Mouse (Mus musculus) hindbrain, embryonic 12.5 days (tissue): Measurements from ENCODE around the gene Prdm4. TPM values are rescaled to one million over a fixed set of nuclear protein-coding genes. Genes with fewer than 3 reads are reported as not detected.
A peak's percentile ranks its signal among the peaks of the same experiment; 100 is the strongest.

Experiments used
- ATAC-seq: fragments of 200-750 bp; cut with Nextera tagmentation; 2 replicates; pipeline ENCODE4 v1.8.0; 2017; ENCODE audit warnings: moderate TSS enrichment; ENCODE audit not compliant: low FRiP score
- H3K27ac ChIP-seq: fragments of 300-500 bp; sonication (generic); 2 replicates; pipeline ENCODE4 v1.5.1; 2016; ENCODE audit warnings: mild to moderate bottlenecking
- H3K27me3 ChIP-seq: fragments of 300-500 bp; sonication (generic); 2 replicates; pipeline ENCODE4 v1.6.1; 2016; ENCODE audit warnings: mild to moderate bottlenecking
- H3K36me3 ChIP-seq: fragments of 300-500 bp; sonication (generic); 2 replicates; pipeline ENCODE4 v1.6.1; 2016; ENCODE audit warnings: mild to moderate bottlenecking
- H3K4me1 ChIP-seq: fragments of 300-500 bp; sonication (generic); 2 replicates; pipeline ENCODE4 v1.6.1; 2016
- H3K4me2 ChIP-seq: fragments of 300-500 bp; sonication (generic); replicated peaks from 2 replicates; pipeline ENCODE4 v1.6.1; 2016; ENCODE audit warnings: mild to moderate bottlenecking
- H3K4me3 ChIP-seq: fragments of 300-500 bp; sonication (generic); 2 replicates; pipeline ENCODE4 v1.5.1; 2016; ENCODE audit warnings: mild to moderate bottlenecking
- H3K9ac ChIP-seq: fragments of 300-500 bp; sonication (generic); 2 replicates; pipeline ENCODE4 v1.6.1; 2016; ENCODE audit warnings: mild to moderate bottlenecking, moderate library complexity
- H3K9me3 ChIP-seq: fragments of 300-500 bp; sonication (generic); replicated peaks from 2 replicates; pipeline ENCODE4 v1.6.1; 2016; ENCODE audit warnings: mild to moderate bottlenecking
- WGBS: fragments of 180-500 bp; shearing (Covaris S2); methylation state at CpG from one replicate; pipeline ENCODE4 v1.1.7; 2016; 5-methylcytosine and 5-hydroxymethylcytosine counted together
- polyA plus RNA-seq: library from polyadenylated mRNA; unstranded; fragments of >200 nt; fragmentation: Nextera tagmentation; extraction: Ambion mirVana; gene quantifications from 2 replicates; pipeline ENCODE4 v1.2.1, GENCODE M21; 2016

The Prdm4 gene
- polyA plus RNA-seq, 1 experiment from 2014 or later: 35.3 TPM

DNA sequence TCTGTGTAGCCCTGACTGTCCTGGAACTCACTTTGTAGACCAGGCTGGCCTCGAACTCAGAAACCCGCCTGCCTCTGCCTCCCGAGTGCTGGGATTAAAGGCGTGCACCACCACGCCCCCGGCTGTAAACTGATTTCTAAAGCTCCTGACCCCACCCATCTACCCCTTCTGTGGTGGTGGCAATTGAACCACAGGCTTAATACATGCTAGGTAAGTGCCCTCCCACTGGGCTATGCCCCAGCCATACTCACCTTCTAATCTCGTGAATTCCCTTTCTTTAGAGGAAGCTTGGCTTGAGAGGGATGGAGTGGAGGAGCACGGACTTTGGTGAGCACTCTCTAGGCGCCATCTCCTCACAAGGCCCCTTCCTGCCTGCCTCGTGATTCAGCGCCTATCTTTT lies 13.0 kb upstream of the Prdm4 start:
- Histone ChIP-seq H3K27ac (no peak overlapping the region), H3K9ac (no peak overlapping the region), H3K27me3 (peaks cover 23% of the 10 kb centered on the region), H3K36me3 (no peaks in the 10 kb centered on the region), H3K4me3 (no peak overlapping the region), H3K9me3 (no peaks in the 10 kb centered on the region), H3K4me1 (peaks cover 13% of the 10 kb centered on the region), H3K4me2 (no peak overlapping the region)
- no peak for ATAC-seq
- WGBS: 95% methylated on average over 11 of the region's 11 CpGs

DNA sequence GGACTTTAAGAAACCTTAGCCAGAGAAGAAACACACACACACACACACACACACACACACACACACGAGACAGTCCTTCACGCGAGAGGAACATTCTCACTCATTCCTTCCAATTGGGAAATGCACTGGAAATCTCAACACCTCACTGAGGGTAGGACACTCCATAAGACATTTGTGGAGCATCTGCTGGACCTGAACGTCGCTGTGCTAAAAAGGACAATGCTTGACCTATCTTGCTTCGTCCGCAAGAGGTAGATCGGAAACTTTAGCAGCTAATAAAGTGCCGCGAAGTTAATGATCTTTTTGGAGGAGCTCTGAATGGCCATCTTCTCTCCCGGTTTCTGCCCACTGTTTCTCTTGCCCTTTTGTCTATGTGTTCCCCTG lies 12.3 kb upstream of the Prdm4 start:
- ATAC-seq: 0 out of 2 replicates have a peak, but pooled peaks have one; percentile 41
- WGBS: 60% methylated on average over 11 of the region's 11 CpGs
- Histone ChIP-seq H3K4me1 (peaks cover 13% of the 10 kb centered on the region), H3K36me3 (no peaks in the 10 kb centered on the region), H3K4me3 (peak overlapping the region; percentile 57), H3K9ac (peak overlapping the region; percentile 47; the same call in 1 of the 2 replicates), H3K27me3 (peaks cover 23% of the 10 kb centered on the region), H3K4me2 (peak overlapping the region; percentile 91), H3K27ac (no peak overlapping the region), H3K9me3 (no peaks in the 10 kb centered on the region)

DNA sequence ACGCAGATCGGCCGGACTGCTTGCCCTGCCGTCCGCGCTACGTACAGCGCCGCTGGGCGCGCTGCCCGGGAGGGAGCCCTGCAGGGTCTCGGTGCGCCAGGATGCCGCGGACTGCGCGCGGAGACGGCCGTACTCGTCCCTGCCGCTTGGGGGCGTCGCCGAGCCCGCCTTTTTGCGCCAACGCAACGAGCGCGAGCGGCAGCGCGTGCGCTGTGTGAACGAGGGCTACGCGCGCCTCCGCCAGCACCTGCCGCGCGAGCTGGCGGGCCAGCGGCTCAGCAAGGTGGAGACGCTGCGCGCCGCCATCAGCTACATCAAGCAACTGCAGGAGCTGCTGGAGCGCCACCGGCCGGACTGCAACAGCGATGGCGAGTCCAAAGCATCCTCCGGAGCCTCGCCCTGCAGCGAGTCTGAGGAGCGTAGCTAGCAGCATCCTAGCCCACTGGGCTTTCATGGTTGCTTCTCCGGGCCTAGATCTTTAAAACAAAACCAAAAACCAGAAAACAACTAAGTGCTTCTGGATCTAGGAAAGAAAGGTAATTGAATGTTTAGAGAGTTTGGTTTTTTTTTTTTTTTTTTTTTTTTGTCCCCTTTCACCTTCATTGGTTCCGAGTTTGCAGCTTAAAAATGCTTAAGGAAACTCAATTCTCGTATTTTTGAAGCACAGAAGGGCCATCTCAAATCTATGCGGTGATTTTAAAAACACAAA lies 11.7 kb upstream of the Prdm4 start:
- under 1% methylated on average over 63 of the region's 63 CpGs for WGBS
- no peaks in the 10 kb centered on the region for H3K36me3 ChIP-seq
- peaks cover 13% of the 10 kb centered on the region for H3K4me1 ChIP-seq
- peaks cover 24% of the 10 kb centered on the region for H3K27me3 ChIP-seq
- ATAC-seq: peak; percentile 90
- H3K9me3 ChIP-seq: no peaks in the 10 kb centered on the region
- H3K4me3 ChIP-seq: peak overlapping the region; percentile 57
- H3K9ac ChIP-seq: peak overlapping the region; percentile 64
- no peak overlapping the region for H3K27ac ChIP-seq
- H3K4me2 ChIP-seq: peak overlapping the region; percentile 91

- H3K4me3 ChIP-seq: peak within 1 kb of the TSS; percentile 57
- no peaks in the 10 kb centered on the region for H3K36me3 ChIP-seq
- H3K27ac ChIP-seq: no peak within 1 kb of the TSS
- peak within 1 kb of the TSS; percentile 91 for H3K4me2 ChIP-seq
- peak; percentile 7; the same call in 1 of the 2 replicates for ATAC-seq
- WGBS: 2% methylated on average over 23 of the region's 23 CpGs
- H3K27me3 ChIP-seq: peaks cover 27% of the 10 kb centered on the region
- H3K9me3 ChIP-seq: no peaks in the 10 kb centered on the region
- H3K9ac ChIP-seq: peak within 1 kb of the TSS; percentile 64
- H3K4me1 ChIP-seq: peaks cover 13% of the 10 kb centered on the region
These were observed 10.9 kb upstream of the Prdm4 start, which contains the start of gene Ascl4 for GRCm38 (mm10) chr10:85927676-85928445. Ascl4 (plus strand) TSS chr10:85927681.

GRCm38 (mm10) chr10:85879886-85880486 lies 37.0 kb downstream of the Prdm4 start:
- H3K4me1 ChIP-seq: no peaks in the 10 kb centered on the region
- H3K27me3 ChIP-seq: no peaks in the 10 kb centered on the region
- H3K9ac ChIP-seq: no peak overlapping the region
- no peak overlapping the region for H3K27ac ChIP-seq
- no peak overlapping the region for H3K4me2 ChIP-seq
- no peak for ATAC-seq
- WGBS: 91% methylated on average over 8 of the region's 8 CpGs
- H3K9me3 ChIP-seq: no peaks in the 10 kb centered on the region
- no peak overlapping the region for H3K4me3 ChIP-seq
- H3K36me3 ChIP-seq: peaks cover 87% of the 10 kb centered on the region

- peaks cover 60% of the 10 kb centered on the region for H3K36me3 ChIP-seq
- H3K4me2 ChIP-seq: no peak overlapping the region
- WGBS: 95% methylated on average over 5 of the region's 5 CpGs
- no peak overlapping the region for H3K4me3 ChIP-seq
- H3K9ac ChIP-seq: no peak overlapping the region
- H3K9me3 ChIP-seq: no peaks in the 10 kb centered on the region
- H3K27ac ChIP-seq: no peak overlapping the region
- ATAC-seq: no peak
- no peaks in the 10 kb centered on the region for H3K27me3 ChIP-seq
- peaks cover 13% of the 10 kb centered on the region for H3K4me1 ChIP-seq
These were observed 41.1 kb downstream of the Prdm4 start for GRCm38 (mm10) chr10:85875812-85876211.

DNA sequence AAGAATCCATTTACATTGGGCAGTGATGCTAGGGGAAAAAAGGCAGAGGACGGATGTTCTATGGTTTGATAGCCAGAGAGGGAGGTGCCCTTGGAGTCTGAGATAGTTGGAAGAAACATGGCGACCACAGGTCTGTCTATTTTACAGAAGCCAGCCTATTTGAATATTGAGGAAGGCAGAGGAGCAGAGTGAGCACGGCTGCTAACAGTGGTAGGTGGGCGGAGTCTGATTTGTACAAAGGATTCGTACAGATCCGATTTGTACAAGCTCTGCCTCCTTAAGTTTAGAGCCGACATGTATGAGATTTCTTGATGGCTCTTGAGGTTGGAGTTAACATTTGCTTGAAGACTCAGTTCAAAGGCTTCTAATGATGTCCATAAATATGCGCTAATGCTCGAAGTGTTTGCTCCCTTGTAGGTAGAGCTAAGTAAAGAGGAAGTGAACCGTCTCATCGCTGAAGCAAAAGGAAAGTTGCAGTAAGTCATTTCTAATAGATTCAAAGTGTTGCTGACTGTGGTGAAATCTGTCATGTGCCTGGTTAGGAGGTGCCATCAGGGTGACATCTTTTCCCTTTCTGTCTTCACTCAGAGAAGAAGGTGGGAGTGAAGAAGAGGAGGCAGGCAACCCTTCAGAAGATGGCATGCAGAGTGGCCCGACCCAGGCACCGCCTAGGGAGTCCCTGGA lies 42.9 kb downstream of the Prdm4 start:
- WGBS: 93% methylated on average over 13 of the region's 13 CpGs
- Histone ChIP-seq H3K4me1 (peaks cover 13% of the 10 kb centered on the region), H3K27me3 (no peaks in the 10 kb centered on the region), H3K9me3 (no peaks in the 10 kb centered on the region), H3K4me2 (no peak overlapping the region), H3K9ac (no peak overlapping the region), H3K4me3 (no peak overlapping the region), H3K36me3 (peaks cover 44% of the 10 kb centered on the region), H3K27ac (no peak overlapping the region)
- ATAC-seq: no peak

DNA sequence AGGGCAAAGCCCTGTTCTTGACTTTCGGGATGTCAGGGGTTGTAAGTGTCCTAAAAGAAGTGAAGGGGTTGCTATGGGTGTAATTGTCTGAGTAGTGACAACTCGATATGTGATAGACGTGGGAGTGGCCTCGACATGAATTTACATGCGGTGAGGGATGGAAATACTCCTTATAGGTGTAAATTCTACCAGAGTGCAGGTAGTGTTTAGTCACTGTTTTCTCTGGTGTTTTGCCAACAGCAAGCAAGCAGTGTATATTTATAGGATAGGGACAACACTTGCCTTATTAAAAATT lies 44.5 kb downstream of the Prdm4 start:
- peak; percentile 9 for ATAC-seq
- H3K4me1 ChIP-seq: peaks cover 13% of the 10 kb centered on the region
- no peak overlapping the region for H3K27ac ChIP-seq
- peaks cover 33% of the 10 kb centered on the region for H3K36me3 ChIP-seq
- no peaks in the 10 kb centered on the region for H3K9me3 ChIP-seq
- H3K9ac ChIP-seq: peak overlapping the region; percentile 84
- peak overlapping the region; percentile 75 for H3K4me2 ChIP-seq
- H3K4me3 ChIP-seq: peak overlapping the region; percentile 78
- H3K27me3 ChIP-seq: no peaks in the 10 kb centered on the region
- WGBS: 5% methylated on average over 5 of the region's 5 CpGs

- Histone ChIP-seq H3K4me2 (peak overlapping the region; percentile 75), H3K9me3 (no peaks in the 10 kb centered on the region), H3K36me3 (peaks cover 27% of the 10 kb centered on the region), H3K4me1 (peaks cover 13% of the 10 kb centered on the region), H3K4me3 (peak overlapping the region; percentile 78), H3K9ac (peak overlapping the region; percentile 84), H3K27me3 (no peaks in the 10 kb centered on the region), H3K27ac (0 out of 2 replicates have a peak overlapping the region, but pooled peaks have one; percentile 41)
- under 1% methylated on average over 55 of the region's 55 CpGs for WGBS
- peak; percentile 96 for ATAC-seq
These were observed 45.1 kb downstream of the Prdm4 start for GRCm38 (mm10) chr10:85871698-85872478.

DNA sequence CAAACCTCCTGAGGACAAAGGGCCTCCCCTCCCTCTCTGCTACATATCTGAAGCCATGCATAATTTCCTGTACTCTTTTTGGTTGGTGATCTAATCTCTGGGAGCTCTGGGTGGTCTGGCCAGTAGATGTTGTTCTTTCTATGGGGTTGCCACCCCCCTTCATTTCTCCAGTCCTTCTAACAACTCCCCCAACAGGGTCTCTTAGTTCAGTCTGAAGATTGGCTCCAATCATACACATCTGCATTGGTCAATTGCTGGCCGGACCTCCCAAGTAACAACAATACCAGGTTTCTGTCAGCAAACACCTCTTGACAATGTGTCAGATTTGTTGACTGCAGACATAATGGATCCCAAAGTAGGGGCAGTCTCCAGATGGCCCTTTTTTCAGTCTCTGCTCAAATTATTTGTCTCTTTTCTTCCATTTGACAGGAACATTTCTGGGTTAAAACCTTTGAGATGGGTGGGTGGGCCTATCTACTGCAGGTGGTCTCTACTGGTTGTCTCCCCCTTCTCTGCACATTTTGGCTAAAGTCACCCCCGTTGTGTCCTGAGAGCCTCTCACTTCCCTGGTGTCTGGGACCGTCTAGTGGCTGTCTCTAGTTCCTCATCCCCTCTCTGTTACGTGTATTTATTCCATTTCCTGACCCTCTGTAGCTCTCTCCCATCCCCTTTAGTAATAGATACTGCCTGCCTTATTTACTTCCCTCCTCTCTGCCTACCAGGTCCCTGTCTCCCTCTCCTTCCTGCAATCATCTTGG lies 70.7 kb downstream of the Prdm4 start:
- Histone ChIP-seq H3K27me3 (no peaks in the 10 kb centered on the region), H3K9me3 (no peaks in the 10 kb centered on the region), H3K4me1 (no peaks in the 10 kb centered on the region), H3K27ac (no peak overlapping the region), H3K9ac (no peak overlapping the region), H3K4me2 (no peak overlapping the region), H3K4me3 (no peak overlapping the region), H3K36me3 (no peaks in the 10 kb centered on the region)
- 75% methylated on average over 4 of the region's 4 CpGs for WGBS
- ATAC-seq: no peak
